Mouse (Mus musculus) kidney, postnatal 0 days (tissue): Measurements from ENCODE around the gene Jam3. TPM values are rescaled to one million over a fixed set of nuclear protein-coding genes. Genes with fewer than 3 reads are reported as not detected.
A peak's percentile ranks its signal among the peaks of the same experiment; 100 is the strongest.

ENCODE experiments used
- ATAC-seq: fragments of 200-750 bp; cut with Nextera tagmentation; replicated peaks from 2 replicates; pipeline ENCODE4 v1.8.0; 2017; ENCODE audit warnings: low read depth, moderate number of reproducible peaks, moderate TSS enrichment, moderate library complexity; ENCODE audit not compliant: low FRiP score
- DNase-seq: peaks from one replicate; pipeline ENCODE4 v3.0.0-alpha.2; 2016; ENCODE audit warnings: low spot score
- H3K27ac ChIP-seq: fragments of 300-500 bp; sonication (generic); 2 replicates; pipeline ENCODE4 v1.5.1; 2014; ENCODE audit warnings: mild to moderate bottlenecking
- H3K27me3 ChIP-seq: fragments of 300-500 bp; sonication (generic); 2 replicates; pipeline ENCODE4 v1.6.1; 2014; ENCODE audit warnings: low read length, mixed read lengths; ENCODE audit not compliant: insufficient read depth
- H3K36me3 ChIP-seq: fragments of 300-500 bp; sonication (generic); 2 replicates; pipeline ENCODE4 v1.6.1; 2014; ENCODE audit warnings: low read length, mixed read lengths; ENCODE audit not compliant: insufficient read depth
- H3K4me1 ChIP-seq: fragments of 300-500 bp; sonication (generic); replicated peaks from 2 replicates; pipeline ENCODE4 v1.6.1; 2014; ENCODE audit warnings: antibody characterized with exemption, low read length, mixed read lengths; ENCODE audit not compliant: insufficient read depth
- H3K4me2 ChIP-seq: fragments of 300-500 bp; sonication (generic); 2 replicates; pipeline ENCODE4 v1.6.1; 2014; ENCODE audit warnings: mild to moderate bottlenecking, low read length, moderate library complexity, mixed read lengths
- H3K4me3 ChIP-seq: fragments of 300-500 bp; sonication (generic); replicated peaks from 2 replicates; pipeline ENCODE4 v1.5.1; 2014; ENCODE audit warnings: low read depth, low read length
- H3K9ac ChIP-seq: fragments of 300-500 bp; sonication (generic); 2 replicates; pipeline ENCODE4 v1.6.1; 2014; ENCODE audit warnings: low read depth, low read length
- H3K9me3 ChIP-seq: fragments of 300-500 bp; sonication (generic); replicated peaks from 2 replicates; pipeline ENCODE4 v1.6.1; 2016; ENCODE audit warnings: low read length, inconsistent platforms, mixed read lengths
- CTCF ChIP-seq: IDR thresholded peaks from 2 replicates; pipeline ENCODE4 v1.5.1; 2016; ENCODE audit warnings: antibody characterized with exemption, low read depth, mild to moderate bottlenecking, moderate library complexity
- WGBS: fragments of 180-500 bp; shearing (Covaris S2); extraction: QIAGEN DNeasy Blood & Tissue Kit; methylation state at CpG from one replicate; pipeline ENCODE4 v1.1.7; 2014; 5-methylcytosine and 5-hydroxymethylcytosine counted together
- polyA plus RNA-seq: library from polyadenylated mRNA; unstranded; fragments of >200 nt; fragmentation: Nextera tagmentation; extraction: Ambion mirVana; gene quantifications from 2 replicates; pipeline ENCODE4 v1.2.1, GENCODE M21; 2015

Jam3 gene
- polyA plus RNA-seq, 1 experiment from 2014 or later = 56.8 TPM

DNA sequence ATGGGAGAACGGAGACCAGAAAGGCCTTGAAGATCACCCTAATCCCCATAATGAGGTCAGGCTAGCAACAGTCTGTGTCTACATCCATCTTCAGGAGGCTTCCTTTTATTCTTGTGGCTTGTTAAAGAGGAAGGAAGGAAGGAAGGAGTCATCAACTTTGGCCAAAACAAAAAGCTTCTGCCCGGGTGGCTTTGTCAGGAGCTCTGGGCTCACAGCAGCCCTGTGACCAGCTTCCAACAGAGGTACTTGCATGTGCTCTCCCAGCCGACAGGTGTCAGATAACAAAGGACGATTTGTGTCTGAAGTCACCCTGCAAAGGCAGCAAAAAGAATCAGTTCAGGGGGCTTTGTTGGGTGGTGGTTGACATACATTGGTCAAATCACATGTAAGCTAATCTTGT is 57.1 kb downstream of the Jam3 start:
- TF ChIP-seq CTCF = 0 out of 2 replicates have a peak, but pooled peaks have one; percentile 19
- peak; percentile 37 for DNase-seq
- H3K27me3 ChIP-seq = no peaks in the 10 kb centered on the region
- no peak overlapping the region for H3K4me3 ChIP-seq
- no peak overlapping the region; the same call in 1 of the 2 replicates for H3K9ac ChIP-seq
- H3K4me2 ChIP-seq = no peak overlapping the region
- no peak; the same call in 1 of the 2 replicates for ATAC-seq
- H3K36me3 ChIP-seq = peaks cover 49% of the 10 kb centered on the region
- no peaks in the 10 kb centered on the region for H3K9me3 ChIP-seq
- peaks cover 4% of the 10 kb centered on the region; the same call in 1 of the 2 replicates for H3K4me1 ChIP-seq
- WGBS = 25% methylated on average over 4 of the region's 4 CpGs
- H3K27ac ChIP-seq = no peak overlapping the region

DNA sequence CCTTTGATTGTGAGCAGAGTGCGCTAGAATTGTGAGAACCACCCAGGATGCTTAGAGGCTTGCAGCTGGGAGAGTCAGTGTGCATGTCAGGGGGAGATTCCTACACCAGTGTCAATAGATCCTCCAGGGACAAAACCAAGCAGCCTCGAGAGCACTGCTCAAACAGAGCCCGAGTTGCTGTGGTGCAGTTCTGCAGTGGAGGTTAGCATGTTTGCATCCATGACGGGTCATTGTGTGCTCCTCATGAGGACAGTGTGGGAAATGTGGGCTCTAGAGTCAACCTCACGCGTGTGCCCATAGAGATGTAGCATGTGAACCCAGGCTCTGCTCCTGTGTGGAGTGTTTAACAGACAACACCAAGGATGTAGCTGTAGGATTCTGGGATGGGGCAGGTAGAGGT is 62.3 kb downstream of the Jam3 start:
- ATAC-seq = no peak
- H3K4me2 ChIP-seq = no peak overlapping the region
- WGBS = 87% methylated on average over 6 of the region's 6 CpGs
- no peak for TF ChIP-seq CTCF
- H3K4me1 ChIP-seq = 0 out of 2 replicates have a peak, but pooled peaks cover 3% of the 10 kb centered on the region
- no peaks in the 10 kb centered on the region for H3K27me3 ChIP-seq
- no peaks in the 10 kb centered on the region for H3K9me3 ChIP-seq
- H3K27ac ChIP-seq = no peak overlapping the region
- H3K36me3 ChIP-seq = peaks cover 66% of the 10 kb centered on the region
- no peak overlapping the region for H3K4me3 ChIP-seq
- H3K9ac ChIP-seq = no peak overlapping the region
- DNase-seq = no peak

DNA sequence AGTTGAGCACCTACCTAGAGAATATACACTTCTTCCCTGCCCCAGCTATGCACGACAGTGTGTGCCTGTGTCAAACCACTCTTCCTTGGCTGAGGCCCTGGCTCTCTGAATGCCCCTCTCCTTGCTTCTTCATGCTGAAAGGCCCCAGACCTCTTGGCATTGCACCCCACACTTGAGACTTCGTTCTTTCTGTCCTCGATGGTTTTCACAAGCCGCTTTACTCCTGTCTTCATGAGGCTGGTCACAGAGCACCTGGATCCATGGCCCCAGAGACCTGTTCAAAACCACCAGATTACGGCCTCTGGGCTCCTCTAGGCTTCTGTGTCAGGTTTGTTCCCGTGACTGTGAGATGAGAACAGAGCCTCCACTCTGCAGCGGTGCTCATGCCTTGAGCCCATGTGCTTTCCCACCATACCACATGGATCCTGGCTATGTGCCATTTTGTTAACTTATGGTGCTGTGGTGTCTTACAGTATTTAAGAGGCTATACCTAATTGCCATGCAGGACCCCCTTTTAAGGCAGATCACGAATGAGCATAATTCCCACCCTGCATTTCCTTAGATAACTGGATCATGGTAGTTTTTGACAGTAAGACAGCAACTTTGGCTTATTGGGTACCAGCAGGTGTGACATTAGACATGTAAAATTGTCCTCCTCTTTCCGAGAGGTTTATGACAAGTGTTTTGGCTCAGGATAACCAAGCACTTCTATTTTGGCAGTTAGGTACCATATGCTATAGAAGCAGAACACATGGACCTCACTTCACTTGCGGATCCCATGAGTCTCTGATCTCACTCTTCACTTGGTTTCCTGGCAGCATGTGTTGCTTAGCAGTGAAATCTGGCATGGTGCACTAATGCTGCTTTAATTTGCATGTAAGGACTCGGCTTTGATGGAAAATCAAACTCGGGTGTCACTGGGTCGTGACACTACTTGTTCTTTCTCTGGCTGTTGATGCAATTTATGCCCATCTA is 64.1 kb downstream of the Jam3 start:
- Histone ChIP-seq H3K4me3 (no peak overlapping the region), H3K4me2 (no peak overlapping the region), H3K9me3 (no peaks in the 10 kb centered on the region), H3K36me3 (peaks cover 70% of the 10 kb centered on the region), H3K27me3 (no peaks in the 10 kb centered on the region), H3K9ac (no peak overlapping the region), H3K27ac (no peak overlapping the region), H3K4me1 (no peaks in the 10 kb centered on the region)
- DNase-seq (no peak), ATAC-seq (no peak)
- TF ChIP-seq CTCF = no peak
- 93% methylated on average over 13 of the region's 13 CpGs for WGBS

DNA sequence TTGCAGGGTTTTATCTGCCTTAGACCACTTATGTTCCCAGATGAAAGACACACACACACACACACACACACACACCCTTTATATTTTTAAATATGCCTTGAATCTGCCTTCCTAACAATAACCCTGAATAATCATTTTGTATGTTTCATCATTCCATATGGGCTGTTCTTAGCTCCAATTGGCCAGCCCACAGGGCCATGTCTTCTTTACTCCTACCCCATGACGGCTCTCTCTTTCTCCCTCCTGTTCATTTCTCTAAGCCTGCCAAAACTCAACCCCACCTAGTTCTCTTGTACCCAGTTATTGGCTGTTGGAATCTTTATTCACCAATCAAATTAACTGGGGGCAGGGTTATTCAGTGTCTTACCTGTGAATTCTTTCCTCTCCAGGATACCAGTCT is 65.1 kb downstream of the Jam3 start:
- ATAC-seq (no peak), DNase-seq (no peak)
- no peak overlapping the region for H3K4me3 ChIP-seq
- H3K4me1 ChIP-seq = no peaks in the 10 kb centered on the region
- H3K9me3 ChIP-seq = no peaks in the 10 kb centered on the region
- no peak overlapping the region for H3K4me2 ChIP-seq
- H3K27me3 ChIP-seq = no peaks in the 10 kb centered on the region
- WGBS = 96% methylated on average over 1 of the region's 1 CpGs
- TF ChIP-seq CTCF = no peak
- peaks cover 70% of the 10 kb centered on the region for H3K36me3 ChIP-seq
- no peak overlapping the region for H3K27ac ChIP-seq
- H3K9ac ChIP-seq = no peak overlapping the region

DNA sequence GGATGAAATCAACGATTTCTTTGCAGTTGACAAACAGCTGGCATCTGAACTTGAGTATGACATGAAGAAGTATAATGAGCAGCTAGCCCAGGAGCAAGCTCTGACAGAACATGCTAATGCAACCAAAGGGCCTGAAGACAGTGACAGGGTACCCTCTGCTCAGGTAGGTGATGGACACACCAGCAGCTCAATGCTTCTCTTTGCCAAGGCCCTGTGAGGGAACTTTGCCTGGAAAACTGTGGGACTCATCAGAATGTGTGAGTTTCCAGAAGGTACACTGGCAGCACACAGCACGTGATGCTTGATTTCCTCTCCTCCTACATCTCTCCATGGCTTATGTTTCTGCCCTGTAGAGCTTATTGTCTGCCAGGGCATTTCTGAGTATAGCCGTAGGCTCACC is 67.8 kb downstream of the Jam3 start:
- H3K4me3 ChIP-seq = no peak overlapping the region
- no peak overlapping the region for H3K27ac ChIP-seq
- ATAC-seq (no peak), DNase-seq (no peak)
- 89% methylated on average over 3 of the region's 3 CpGs for WGBS
- no peak for TF ChIP-seq CTCF
- H3K27me3 ChIP-seq = no peaks in the 10 kb centered on the region
- H3K4me1 ChIP-seq = no peaks in the 10 kb centered on the region
- H3K4me2 ChIP-seq = no peak overlapping the region
- peaks cover 71% of the 10 kb centered on the region for H3K36me3 ChIP-seq
- no peaks in the 10 kb centered on the region for H3K9me3 ChIP-seq
- H3K9ac ChIP-seq = no peak overlapping the region

DNA sequence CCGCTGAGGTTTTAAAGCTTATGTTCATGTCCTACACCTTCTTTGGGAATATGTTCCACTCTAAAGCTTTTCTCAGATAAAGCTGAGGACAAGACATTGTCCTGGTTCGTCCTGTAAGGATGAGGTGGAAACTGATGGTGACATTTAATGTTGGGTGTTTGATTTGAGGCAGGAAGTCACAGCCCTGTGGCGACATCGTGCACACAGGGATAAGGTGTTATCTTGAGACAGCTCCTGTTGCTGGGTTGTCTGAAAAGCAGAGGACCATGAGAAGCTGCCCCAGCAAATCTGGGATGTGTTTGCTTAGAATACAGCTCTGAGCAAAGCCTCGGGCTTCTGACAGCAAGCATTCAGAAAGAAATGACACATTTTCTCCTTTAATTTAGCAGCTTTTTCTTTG is 69.0 kb downstream of the Jam3 start:
- 81% methylated on average over 5 of the region's 5 CpGs for WGBS

More for the DNA sequence above, 69.0 kb downstream of the Jam3 start:
- Histone ChIP-seq H3K4me3 (no peak overlapping the region), H3K27ac (no peak overlapping the region), H3K9me3 (no peaks in the 10 kb centered on the region), H3K4me2 (no peak overlapping the region), H3K27me3 (no peaks in the 10 kb centered on the region), H3K4me1 (no peaks in the 10 kb centered on the region), H3K9ac (no peak overlapping the region), H3K36me3 (peaks cover 74% of the 10 kb centered on the region)
- DNase-seq (no peak), ATAC-seq (no peak)
- no peak for TF ChIP-seq CTCF
